Mouse (Mus musculus): ENCODE results near the gene Sult1d1. TPM values are rescaled to one million over a fixed set of nuclear protein-coding genes. Genes with fewer than 3 reads are reported as not detected.
"Not testable (repeated sequence)": the region's sequence is repeated elsewhere in the genome, so short reads cannot be mapped to it uniquely, and the experiment has no call there.

The Sult1d1 gene
- polyA plus RNA-seq (2012; rRNA removed) = 0.18 and 0.42 TPM in 2 replicates

DNA sequence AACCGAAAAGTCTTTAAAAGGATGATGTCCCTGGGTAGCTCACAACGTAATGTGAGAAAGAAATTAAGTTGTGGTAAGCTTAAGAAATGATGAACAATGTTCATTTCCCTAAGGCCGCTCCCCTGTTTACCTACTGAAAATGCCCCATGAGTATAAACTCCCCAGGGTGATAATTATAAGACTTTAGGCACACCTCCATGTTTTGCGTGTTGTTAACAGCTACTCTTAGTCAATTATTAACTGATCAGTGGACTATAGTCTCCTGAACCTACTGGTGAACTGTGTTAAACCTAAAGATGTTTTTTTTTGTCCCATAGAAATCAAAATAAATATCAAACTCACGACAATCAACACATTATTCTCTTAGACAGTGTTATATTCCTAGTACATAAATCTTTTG, at the start of gene Sult1d1:
Gene Sult1d1, minus strand, starts transcription at position 183 of the 400 bp plus-strand sequence.
- no peak for DNase-seq (ENCODE audit: extremely low spot score in 1 of 2, low spot score in 1 of 2)

DNA sequence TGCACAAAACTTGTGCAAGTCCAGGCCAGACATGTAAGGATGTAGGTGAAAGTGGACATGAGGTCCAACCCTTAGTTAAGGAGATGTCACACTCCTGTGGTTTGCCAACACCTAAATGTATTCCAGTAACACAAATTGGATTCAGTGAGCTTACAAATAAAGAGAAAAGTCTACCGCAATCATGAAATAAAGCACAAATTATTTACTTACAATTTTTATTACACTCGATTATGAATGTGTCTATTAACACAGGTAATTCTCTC, 46.2 kb upstream of the Sult1d1 start:
- no peak for DNase-seq (ENCODE audit: extremely low spot score in 1 of 2, low spot score in 1 of 2)

DNA sequence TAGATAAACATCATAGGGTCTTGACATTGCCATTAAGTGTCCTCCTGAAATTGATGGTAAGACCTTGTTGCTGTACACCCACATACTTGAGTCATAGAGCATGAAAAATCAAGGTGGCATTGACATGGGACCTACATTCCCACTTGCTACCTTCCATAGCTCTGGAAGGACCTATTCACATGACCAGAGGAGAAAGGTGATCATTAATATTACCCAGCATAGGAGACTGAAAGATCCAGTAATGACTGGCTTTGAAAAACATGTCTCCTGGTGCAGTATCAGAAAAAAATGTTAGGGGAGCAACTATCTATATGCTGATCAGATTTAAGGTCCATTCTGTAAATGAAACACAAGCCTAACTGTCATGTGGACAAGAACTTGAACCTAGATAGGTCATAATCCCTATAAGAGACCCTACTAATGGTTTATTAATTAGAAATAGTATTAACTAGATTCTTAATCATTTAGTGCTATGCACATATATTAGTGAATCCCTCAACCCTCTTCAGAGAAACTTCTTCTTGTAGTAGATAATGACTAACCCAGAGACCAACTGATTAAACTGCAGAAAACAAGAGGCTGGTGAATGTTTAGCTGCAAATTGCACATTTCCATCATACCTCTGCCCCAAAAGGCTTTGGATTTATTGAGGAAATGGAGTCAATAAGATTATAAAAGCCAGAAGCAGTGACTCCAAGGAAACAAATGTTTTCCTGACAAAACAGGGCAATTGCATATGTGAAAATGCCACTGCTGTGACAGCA, 45.7 kb upstream of the Sult1d1 start:
- no peak for DNase-seq (ENCODE audit: extremely low spot score in 1 of 2, low spot score in 1 of 2)

DNA sequence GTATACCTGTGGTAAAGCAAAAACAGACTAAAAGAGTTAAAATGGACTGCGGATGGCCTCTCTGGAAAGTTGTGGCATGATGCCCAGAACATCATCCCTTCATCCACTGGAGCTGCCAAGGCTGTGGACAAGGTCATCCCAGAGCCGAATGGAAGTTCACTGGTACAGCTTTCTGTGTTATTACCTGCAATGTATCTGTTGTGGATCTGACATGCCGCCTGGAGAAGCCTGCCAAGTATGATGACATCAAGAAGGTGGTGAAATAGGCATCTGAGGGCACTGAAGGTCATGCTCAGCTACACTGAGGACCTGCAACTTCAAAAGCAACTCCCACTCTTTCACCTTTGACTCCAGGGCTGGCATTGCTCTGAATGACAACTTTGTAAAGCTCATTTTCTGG, 32.2 kb upstream of the Sult1d1 start:
- DNase-seq (ENCODE audit: extremely low spot score in 1 of 2, low spot score in 1 of 2) = no peak

- DNase-seq (ENCODE audit: extremely low spot score in 1 of 2, low spot score in 1 of 2) = no peak
Measured at GRCm38 (mm10) chr5:87597891-87598290, 29.1 kb upstream of the Sult1d1 start.

DNA sequence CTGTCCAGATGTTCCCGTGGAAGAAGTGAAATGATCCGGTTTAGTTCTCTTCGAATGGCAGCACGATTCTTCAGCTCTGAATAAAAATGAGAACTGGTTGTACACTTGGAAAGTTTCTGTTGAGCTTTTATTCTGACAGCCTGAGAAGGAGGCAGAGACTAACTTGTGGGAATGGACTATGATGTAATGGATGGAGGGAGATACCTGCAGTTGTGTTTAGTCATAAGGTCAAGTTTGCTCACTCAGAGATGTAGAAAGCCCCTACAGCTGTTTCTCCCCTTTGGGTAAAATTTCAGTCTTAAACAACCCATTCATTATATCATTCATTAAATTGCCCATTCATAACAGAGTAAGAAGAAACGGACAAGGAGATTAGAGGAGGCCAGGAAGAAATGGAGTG, 22.7 kb upstream of the Sult1d1 start, which contains the start of gene Sult1e1:
Gene Sult1e1, minus strand, starts transcription at position 101 of the 400 bp plus-strand sequence.
- no peak for DNase-seq (ENCODE audit: extremely low spot score in 1 of 2, low spot score in 1 of 2)

GRCm38 (mm10) chr5:87589916-87590315, 21.1 kb upstream of the Sult1d1 start:
- DNase-seq (ENCODE audit: extremely low spot score in 1 of 2, low spot score in 1 of 2) = no peak

DNA sequence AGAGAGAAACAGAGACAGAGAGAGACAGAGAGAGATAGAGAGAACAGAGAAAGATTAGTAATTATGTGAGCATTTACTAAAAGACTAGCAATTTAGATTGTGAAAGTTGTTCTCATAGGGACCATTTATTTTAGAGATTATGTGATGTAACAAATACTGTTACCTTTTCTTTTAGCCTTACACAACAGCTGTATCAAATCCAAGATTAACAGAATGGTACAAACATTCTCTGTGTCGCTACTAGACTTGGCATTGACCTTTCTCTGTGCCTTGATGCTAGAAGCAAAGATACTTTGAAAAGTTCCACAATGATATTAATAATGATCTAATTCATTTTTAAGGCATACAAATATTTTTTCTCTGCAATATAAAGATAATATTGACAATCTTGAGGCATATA, 11.6 kb upstream of the Sult1d1 start:
- DNase-seq (ENCODE audit: extremely low spot score in 1 of 2, low spot score in 1 of 2) = no peak

GRCm38 (mm10) chr5:87574174-87574573, 5.3 kb upstream of the Sult1d1 start:
- no peak for DNase-seq (ENCODE audit: extremely low spot score in 1 of 2, low spot score in 1 of 2)

GRCm38 (mm10) chr5:87573490-87573889, 4.7 kb upstream of the Sult1d1 start:
- DNase-seq (ENCODE audit: extremely low spot score in 1 of 2, low spot score in 1 of 2) = no peak

GRCm38 (mm10) chr5:87572781-87573180, 4.0 kb upstream of the Sult1d1 start:
- DNase-seq (ENCODE audit: extremely low spot score in 1 of 2, low spot score in 1 of 2) = no peak

DNA sequence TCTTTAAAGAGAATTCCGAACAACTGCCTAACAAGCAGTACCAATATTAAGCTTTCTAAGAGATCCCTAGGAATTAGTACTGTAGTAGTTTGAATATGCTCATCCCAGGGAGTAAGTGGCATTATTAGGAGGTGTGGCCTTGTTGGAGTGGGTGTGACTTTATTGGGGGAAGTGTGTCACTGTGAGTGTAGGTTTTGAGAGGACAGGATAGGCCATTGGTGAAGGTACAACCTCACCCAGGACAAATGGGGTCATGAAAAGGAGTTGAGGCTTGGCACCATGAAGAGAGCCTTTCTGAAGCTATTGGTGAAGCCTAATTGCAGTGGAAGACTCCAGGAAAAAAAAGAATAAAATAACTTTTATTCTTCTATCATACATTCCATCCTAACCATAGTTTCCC, 1.5 kb downstream of the Sult1d1 start:
- no peak for DNase-seq (ENCODE audit: extremely low spot score in 1 of 2, low spot score in 1 of 2)

DNA sequence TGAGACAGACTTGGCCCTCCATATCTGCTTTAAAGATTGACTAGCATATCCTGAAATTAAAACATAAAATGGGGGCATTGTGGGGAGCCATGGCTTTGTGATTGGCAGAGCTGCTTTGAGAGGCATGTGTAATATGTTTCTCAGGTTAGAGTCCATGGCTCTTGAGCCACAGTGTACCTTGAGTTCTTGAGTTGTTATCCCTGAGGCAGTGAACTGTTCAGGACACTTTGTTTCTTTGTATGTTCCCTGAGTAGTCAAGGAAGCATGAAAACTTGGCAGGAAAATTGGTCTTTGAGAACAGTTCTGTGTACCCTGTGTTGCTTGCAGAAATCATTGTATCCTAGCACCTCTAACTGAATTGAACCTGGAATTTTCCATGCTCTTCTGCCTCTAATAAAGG, 5.9 kb downstream of the Sult1d1 start:
- no peak for DNase-seq (ENCODE audit: extremely low spot score in 1 of 2, low spot score in 1 of 2)

DNA sequence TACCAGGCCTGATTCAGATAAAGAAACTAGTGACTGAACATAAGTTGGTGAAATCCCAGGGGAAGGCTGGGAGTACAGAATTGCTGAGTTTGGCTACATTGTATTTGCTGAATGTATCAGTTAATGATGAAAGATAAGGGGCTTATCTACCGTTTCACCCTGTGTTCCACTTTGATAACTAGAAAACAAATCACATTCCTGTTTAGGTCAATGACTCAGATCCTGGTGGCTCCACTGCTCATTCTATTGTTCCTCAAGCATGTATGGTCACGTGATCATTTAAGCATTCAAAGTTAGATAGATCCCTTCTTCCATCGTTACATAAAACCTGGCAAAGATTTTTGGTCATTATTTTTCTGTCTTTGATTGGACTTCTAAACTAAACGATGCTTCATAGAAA, 6.3 kb downstream of the Sult1d1 start:
- no peak for DNase-seq (ENCODE audit: extremely low spot score in 1 of 2, low spot score in 1 of 2)

DNA sequence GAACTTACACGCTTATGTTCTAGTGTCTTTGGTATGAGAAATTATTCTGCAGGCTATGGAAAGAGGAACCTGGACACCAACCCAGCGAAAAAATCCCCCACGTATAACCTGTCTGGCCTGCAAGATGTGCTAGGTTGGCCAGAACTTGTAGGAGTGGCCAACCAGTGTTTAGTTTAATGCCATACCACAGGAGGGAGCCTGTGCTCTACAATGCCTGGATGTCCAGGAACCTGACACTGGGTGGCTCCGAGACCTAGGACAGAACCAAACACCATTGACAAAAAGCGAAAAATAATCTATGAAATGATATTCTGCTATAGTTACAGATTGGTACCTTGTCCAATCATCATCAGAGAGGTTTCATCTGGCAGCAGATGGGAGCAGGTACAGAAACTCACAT, 8.7 kb downstream of the Sult1d1 start:
- DNase-seq (ENCODE audit: extremely low spot score in 1 of 2, low spot score in 1 of 2) = no peak

DNA sequence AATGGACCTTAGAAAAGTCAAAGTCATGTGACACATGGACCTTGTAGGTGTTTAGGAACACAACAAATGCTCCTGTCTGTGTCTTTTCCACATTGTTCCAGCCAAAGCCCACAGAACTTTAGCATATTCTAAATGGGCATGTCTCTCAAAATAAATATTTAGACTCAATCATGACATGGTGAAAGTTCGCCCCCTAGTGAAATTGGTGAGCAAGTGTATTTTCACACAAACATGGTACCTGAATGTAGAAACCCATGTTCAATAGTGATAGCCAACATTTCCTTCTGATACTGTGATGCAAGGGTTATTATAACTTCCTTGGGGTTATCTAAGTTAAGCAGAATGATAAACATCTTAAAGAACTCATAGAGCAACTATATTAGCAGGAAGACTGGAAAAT, 17.9 kb downstream of the Sult1d1 start:
- DNase-seq (ENCODE audit: extremely low spot score in 1 of 2, low spot score in 1 of 2) = no peak

GRCm38 (mm10) chr5:87538111-87538510, 30.7 kb downstream of the Sult1d1 start, which contains the start of gene Sult1b1:
Gene Sult1b1, minus strand, starts transcription at chr5:87538195.
- DNase-seq (ENCODE audit: extremely low spot score in 1 of 2, low spot score in 1 of 2) = no peak

DNA sequence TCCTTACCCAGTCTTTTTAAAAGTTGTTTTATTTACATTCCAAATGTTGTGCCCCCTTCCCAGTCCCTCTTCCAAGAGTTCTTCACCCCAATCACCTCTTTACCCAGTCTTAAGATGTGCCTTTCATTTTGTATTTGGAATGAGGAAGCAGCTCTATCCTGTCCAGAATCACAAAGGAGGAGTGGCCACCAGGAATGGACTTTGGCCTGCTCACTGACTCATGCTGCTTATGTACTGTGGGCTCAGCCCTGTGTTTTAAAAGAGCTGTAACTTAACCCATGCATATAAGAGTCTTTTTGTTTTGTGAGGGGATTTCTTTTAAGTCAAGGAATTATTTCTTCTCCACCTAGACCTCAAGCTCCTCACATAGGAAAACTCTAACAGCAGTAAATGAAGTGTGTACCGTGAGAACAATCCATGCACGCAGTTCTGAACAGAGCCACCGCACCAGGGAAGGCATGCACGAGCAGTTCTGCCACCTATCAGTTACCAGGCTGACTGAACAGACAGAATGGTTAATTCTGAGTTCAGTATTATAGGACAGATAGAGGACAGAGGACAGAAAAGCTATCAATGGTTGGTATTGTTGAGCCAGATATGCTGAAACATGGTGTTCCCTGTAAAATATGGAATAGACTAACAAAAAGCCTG, 32.7 kb downstream of the Sult1d1 start:
- no peak for DNase-seq (ENCODE audit: extremely low spot score in 1 of 2, low spot score in 1 of 2)

DNA sequence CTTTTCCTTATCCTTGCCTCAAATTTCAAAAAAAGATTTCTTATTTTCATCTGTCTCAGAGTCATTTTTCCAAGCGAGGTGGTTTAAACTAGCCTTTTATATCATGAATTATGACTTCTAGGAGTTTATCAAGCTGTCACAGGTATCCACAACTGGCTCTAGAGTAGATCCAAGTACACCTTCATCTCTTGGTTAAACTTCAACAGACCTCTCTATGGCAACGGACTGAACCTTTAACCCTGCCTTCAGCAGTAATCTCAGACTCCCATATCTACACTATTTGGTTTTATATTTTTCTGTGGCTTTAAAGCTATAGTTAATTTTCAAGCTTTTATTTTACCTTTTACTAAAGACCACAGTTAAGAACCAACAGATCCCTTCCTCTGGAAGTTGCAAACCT, 36.5 kb downstream of the Sult1d1 start:
- DNase-seq (ENCODE audit: extremely low spot score in 1 of 2, low spot score in 1 of 2) = no peak

GRCm38 (mm10) chr5:87523561-87523960, 45.3 kb downstream of the Sult1d1 start:
- not testable (repeated sequence) for DNase-seq (ENCODE audit: extremely low spot score in 1 of 2, low spot score in 1 of 2)

DNA sequence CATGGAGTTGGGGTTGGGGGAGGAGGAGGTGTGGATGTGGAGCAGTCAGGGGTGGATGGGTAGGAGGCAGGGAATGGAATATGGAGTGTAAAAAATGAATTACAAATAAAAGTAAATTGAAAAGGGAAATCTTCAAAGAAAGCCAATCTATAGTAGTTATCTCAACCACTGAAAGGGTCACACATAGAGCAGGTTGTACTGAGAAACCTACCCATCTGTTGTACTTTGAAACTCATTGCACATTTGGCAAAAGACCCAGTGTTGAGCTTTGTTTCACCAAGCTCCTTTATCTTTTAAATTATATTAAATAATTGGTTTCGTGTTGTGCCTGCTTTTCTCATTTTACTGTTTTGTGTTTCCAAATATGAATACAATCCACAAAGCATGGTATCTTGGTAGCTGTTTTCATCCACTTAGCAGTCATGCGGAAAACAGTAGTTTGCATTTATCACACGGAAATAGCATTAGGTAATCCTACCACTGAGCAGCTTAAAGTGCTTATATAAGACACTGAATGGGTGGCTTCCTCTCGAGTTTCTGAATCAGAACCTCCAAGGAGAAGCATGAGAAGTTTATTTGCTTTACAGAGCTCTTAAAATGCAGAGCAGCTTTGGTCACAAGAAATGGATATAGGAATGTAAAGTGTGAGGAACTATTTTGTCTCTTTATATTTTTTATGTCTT, 62.9 kb downstream of the Sult1d1 start:
- peak in 1 of 2 experiments; percentile 1 for DNase-seq (ENCODE audit: extremely low spot score in 1 of 2, low spot score in 1 of 2)

All from frontal cortex, adult 2 months (tissue).